Mouse (Mus musculus) cerebellum, adult 11-12 months (tissue): Measurements from ENCODE around the gene Suclg2.

Experiments used
- DNase-seq: peaks from one replicate; pipeline ENCODE4 v3.0.0; 2022

The Suclg2 gene

GRCm38 (mm10) chr6:95552339-95552950, 166.2 kb downstream of the Suclg2 start:
- no peak for DNase-seq

GRCm38 (mm10) chr6:95551000-95551399, 167.6 kb downstream of the Suclg2 start:
- no peak for DNase-seq

GRCm38 (mm10) chr6:95546189-95546832, 172.3 kb downstream of the Suclg2 start:
- DNase-seq, result no peak

- no peak for DNase-seq
These were observed 172.9 kb downstream of the Suclg2 start for GRCm38 (mm10) chr6:95545714-95546113.

GRCm38 (mm10) chr6:95545296-95545695, 173.3 kb downstream of the Suclg2 start:
- no peak for DNase-seq

- DNase-seq, result no peak
These were observed 183.4 kb downstream of the Suclg2 start for GRCm38 (mm10) chr6:95535191-95535590.

GRCm38 (mm10) chr6:95519846-95520245, 198.8 kb downstream of the Suclg2 start:
- no peak for DNase-seq

- DNase-seq, result no peak
These were observed 200.2 kb downstream of the Suclg2 start for GRCm38 (mm10) chr6:95518406-95518805.

- no peak for DNase-seq
These were observed 202.9 kb downstream of the Suclg2 start for GRCm38 (mm10) chr6:95515721-95516120.

GRCm38 (mm10) chr6:95514726-95515125, 203.9 kb downstream of the Suclg2 start:
- DNase-seq, result no peak

- DNase-seq, result no peak
These were observed 206.9 kb downstream of the Suclg2 start for GRCm38 (mm10) chr6:95511689-95512088.

- DNase-seq, result no peak
These were observed 217.8 kb downstream of the Suclg2 start for GRCm38 (mm10) chr6:95500771-95501170.

GRCm38 (mm10) chr6:95499639-95500038, 219.0 kb downstream of the Suclg2 start:
- no peak for DNase-seq

GRCm38 (mm10) chr6:95492216-95492956, 226.2 kb downstream of the Suclg2 start:
- DNase-seq, result no peak

GRCm38 (mm10) chr6:95491043-95491442, 227.6 kb downstream of the Suclg2 start:
- no peak for DNase-seq

- no peak for DNase-seq
These were observed 232.8 kb downstream of the Suclg2 start for GRCm38 (mm10) chr6:95485791-95486190.

- no peak for DNase-seq
These were observed 234.3 kb downstream of the Suclg2 start for GRCm38 (mm10) chr6:95484183-95484818.

- no peak for DNase-seq
These were observed 234.9 kb downstream of the Suclg2 start for GRCm38 (mm10) chr6:95483686-95484085.

GRCm38 (mm10) chr6:95483127-95483526, 235.5 kb downstream of the Suclg2 start:
- no peak for DNase-seq

GRCm38 (mm10) chr6:95479801-95480200, 238.8 kb downstream of the Suclg2 start:
- no peak for DNase-seq

- no peak for DNase-seq
These were observed 249.1 kb downstream of the Suclg2 start for GRCm38 (mm10) chr6:95469521-95469920.

GRCm38 (mm10) chr6:95465322-95465721, 253.3 kb downstream of the Suclg2 start:
- DNase-seq, result no peak

GRCm38 (mm10) chr6:95459372-95459771, 259.2 kb downstream of the Suclg2 start:
- DNase-seq, result no peak

GRCm38 (mm10) chr6:95446151-95446550, 272.4 kb downstream of the Suclg2 start:
- DNase-seq, result no peak
